Mouse (Mus musculus) kidney, adult 9 months (tissue): ENCODE measurements around the gene Gm19965.

Experiments
- DNase-seq: peaks from one replicate; pipeline ENCODE4 v3.0.0; 2022

Gm19965 gene

GRCm38 (mm10) chr1:116802683-116803082 is at the start of gene Gm19965:
Gene Gm19965 (plus strand): TSS chr1:116802983.
- DNase-seq, result no peak

- no peak for DNase-seq
These were observed 20.3 kb upstream of the Gm19965 start for GRCm38 (mm10) chr1:116782471-116782989.
